Mouse (Mus musculus): ENCODE data around the gene Arhgef28. TPM values are rescaled to one million over a fixed set of nuclear protein-coding genes. Genes with fewer than 3 reads are reported as not detected.

The Arhgef28 gene
- polyA plus RNA-seq, 1 experiment, result not detected

DNA sequence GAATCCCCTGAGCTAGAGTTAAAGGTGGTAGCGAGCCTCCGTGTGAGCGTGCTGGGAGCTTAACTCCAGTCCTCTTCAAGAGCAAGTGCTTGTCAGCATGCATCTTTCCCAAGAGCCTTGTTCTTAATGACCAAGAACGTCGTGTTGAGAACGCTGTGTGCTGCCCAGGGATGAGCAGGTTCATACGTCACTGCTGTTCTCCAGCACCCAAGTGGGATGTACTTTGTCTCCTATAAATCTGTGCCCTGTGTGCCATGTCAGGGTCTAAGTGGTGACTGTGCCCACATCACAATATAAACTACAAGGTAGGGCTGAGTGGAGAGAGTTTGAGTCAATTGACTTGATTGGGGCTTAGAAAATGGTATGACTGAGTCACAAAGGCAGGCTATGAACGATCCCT, 207.1 kb downstream of the Arhgef28 start:
- Histone ChIP-seq H3K36me3 (replicated peaks; ENCODE audit: low read length) (no peaks in the 10 kb centered on the region), H3K9me3 (no peaks in the 10 kb centered on the region), H3K4me1 (peaks cover 4% of the 10 kb centered on the region; the same call in 1 of the 2 replicates), H3K27me3 (replicated peaks) (peaks cover 2% of the 10 kb centered on the region), H3K4me3 (replicated peaks) (no peak overlapping the region)
- no peak for TF ChIP-seq GATA1 (IDR thresholded peaks at IDR 0.05; ENCODE audit: borderline replicate concordance, low read length)
- no peak for TF ChIP-seq FLI1 (IDR thresholded peaks at IDR 0.05; ENCODE audit: low read length)

DNA sequence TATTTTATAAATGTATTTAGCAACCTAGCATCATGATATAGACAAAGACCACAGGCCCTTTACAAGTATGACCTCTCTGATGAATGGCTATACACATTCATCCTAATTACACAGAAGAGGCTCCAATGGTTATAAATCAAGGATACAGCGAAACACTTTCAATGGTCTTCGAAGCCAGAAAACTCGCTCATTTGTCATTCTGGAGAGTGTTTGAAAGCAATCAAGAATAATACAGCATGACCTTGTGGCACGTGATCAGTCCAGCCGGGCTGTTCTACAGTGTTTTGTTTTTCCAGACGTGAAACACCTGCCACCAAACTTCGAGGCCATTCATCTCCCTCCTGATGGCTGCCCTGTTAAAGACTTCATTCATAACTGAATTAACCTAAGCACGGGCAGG, 207.7 kb downstream of the Arhgef28 start:
- no peak overlapping the region for H3K4me3 ChIP-seq (replicated peaks)
- H3K9me3 ChIP-seq, result no peaks in the 10 kb centered on the region
- H3K27me3 ChIP-seq (replicated peaks), result peaks cover under 1% of the 10 kb centered on the region
- no peaks in the 10 kb centered on the region for H3K36me3 ChIP-seq (replicated peaks; ENCODE audit: low read length)
- TF ChIP-seq GATA1 (IDR thresholded peaks at IDR 0.05; ENCODE audit: borderline replicate concordance, low read length) (no peak), FLI1 (IDR thresholded peaks at IDR 0.05; ENCODE audit: low read length) (no peak)
- peaks cover 4% of the 10 kb centered on the region; the same call in 1 of the 2 replicates for H3K4me1 ChIP-seq

DNA sequence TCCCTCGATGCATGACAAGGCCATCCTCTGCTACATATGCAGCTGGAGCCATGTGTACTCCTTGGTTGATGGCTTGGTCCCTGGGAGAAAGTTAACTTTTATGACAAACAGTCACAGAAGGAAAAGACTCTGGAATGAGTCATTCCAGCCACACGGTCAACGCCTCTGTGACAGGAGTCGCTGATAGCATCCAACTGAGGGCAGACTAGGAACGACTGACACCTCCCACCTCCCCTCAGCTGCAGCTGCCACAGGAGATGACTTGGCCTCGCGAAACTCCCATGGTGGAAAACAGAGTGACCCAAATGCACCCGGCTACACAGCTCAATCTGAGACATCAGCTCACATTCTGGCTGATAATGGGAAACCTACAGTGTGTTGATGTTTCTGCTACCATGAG, 215.3 kb downstream of the Arhgef28 start:
- H3K27me3 ChIP-seq (replicated peaks), result no peaks in the 10 kb centered on the region
- 0 out of 2 replicates have a peak, but pooled peaks cover 2% of the 10 kb centered on the region for H3K9me3 ChIP-seq
- H3K36me3 ChIP-seq (replicated peaks; ENCODE audit: low read length), result no peaks in the 10 kb centered on the region
- H3K4me3 ChIP-seq (replicated peaks), result no peak overlapping the region
- H3K4me1 ChIP-seq, result no peaks in the 10 kb centered on the region
- TF ChIP-seq FLI1 (IDR thresholded peaks at IDR 0.05; ENCODE audit: low read length), result no peak
- no peak for TF ChIP-seq GATA1 (IDR thresholded peaks at IDR 0.05; ENCODE audit: borderline replicate concordance, low read length)

DNA sequence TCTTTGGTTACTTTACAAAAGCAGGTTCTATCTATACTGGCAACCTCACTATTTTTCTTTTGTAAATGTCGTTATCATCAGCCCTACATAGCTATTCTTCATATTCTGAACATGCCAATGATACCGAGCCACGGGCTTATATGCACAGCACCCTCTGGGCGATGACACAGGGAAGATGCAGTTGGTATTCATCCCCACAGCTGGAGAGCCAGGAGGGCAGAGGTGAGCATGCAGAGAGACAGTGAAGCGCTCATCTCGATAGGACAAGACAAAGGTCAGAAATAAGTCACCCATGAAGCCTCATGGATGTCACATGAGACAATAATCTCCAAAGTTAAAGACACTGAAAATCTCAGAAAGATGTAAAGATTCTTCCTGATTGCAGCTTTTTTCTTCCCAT, 217.4 kb downstream of the Arhgef28 start:
- no peaks in the 10 kb centered on the region for H3K27me3 ChIP-seq (replicated peaks)
- H3K36me3 ChIP-seq (replicated peaks; ENCODE audit: low read length), result no peaks in the 10 kb centered on the region
- no peak overlapping the region for H3K4me3 ChIP-seq (replicated peaks)
- no peak for TF ChIP-seq FLI1 (IDR thresholded peaks at IDR 0.05; ENCODE audit: low read length)
- H3K4me1 ChIP-seq, result no peaks in the 10 kb centered on the region
- H3K9me3 ChIP-seq, result 0 out of 2 replicates have a peak, but pooled peaks cover 2% of the 10 kb centered on the region

DNA sequence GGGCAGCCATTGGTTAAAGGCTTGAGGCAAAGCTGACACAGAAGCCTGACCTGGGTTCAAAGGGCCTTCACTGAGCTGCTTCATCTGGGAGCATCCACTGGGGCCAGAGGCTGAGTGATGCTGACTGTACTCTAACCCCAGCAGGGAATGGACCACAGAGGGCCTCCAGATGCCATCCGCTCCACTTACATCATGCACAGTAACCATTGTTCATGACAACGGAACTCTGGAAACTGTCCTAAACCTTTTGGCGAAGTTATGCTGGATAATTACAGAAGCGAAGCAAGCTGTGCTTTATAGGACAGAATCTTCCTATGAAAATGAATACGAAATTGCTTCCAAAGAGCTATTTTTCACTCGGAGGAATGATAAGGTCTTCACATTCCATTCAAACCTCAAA, 219.5 kb downstream of the Arhgef28 start:
- Histone ChIP-seq H3K4me1 (no peaks in the 10 kb centered on the region), H3K4me3 (replicated peaks) (no peak overlapping the region), H3K27me3 (replicated peaks) (no peaks in the 10 kb centered on the region), H3K9me3 (no peaks in the 10 kb centered on the region), H3K36me3 (replicated peaks; ENCODE audit: low read length) (no peaks in the 10 kb centered on the region)
- TF ChIP-seq GATA1 (IDR thresholded peaks at IDR 0.05; ENCODE audit: borderline replicate concordance, low read length) (no peak), FLI1 (IDR thresholded peaks at IDR 0.05; ENCODE audit: low read length) (no peak)

DNA sequence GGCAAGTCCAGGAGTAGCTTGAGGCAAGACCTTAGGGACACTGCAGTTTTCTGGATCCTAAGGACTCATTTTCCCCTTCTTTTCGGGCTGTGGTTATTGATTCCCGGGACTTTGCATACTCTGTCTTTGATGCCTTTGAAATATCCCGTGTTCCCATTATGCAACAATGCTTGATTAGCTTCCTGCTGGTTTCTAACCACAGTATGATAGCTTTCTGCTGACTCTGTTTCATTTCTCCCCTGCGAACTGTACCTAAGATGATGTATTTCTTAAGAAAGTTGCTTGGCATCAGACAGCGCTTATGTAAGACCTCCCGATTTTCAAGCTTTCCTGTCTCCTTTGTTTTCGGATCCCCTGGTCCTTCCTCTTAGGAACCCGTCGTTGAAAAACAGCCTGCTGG, 229.1 kb downstream of the Arhgef28 start:
- peaks cover 5% of the 10 kb centered on the region for H3K27me3 ChIP-seq (replicated peaks)
- no peaks in the 10 kb centered on the region for H3K36me3 ChIP-seq (replicated peaks; ENCODE audit: low read length)
- TF ChIP-seq GATA1 (IDR thresholded peaks at IDR 0.05; ENCODE audit: borderline replicate concordance, low read length) (no peak), FLI1 (IDR thresholded peaks at IDR 0.05; ENCODE audit: low read length) (no peak)
- H3K4me3 ChIP-seq (replicated peaks), result no peak overlapping the region
- H3K9me3 ChIP-seq, result no peaks in the 10 kb centered on the region
- H3K4me1 ChIP-seq, result no peaks in the 10 kb centered on the region

DNA sequence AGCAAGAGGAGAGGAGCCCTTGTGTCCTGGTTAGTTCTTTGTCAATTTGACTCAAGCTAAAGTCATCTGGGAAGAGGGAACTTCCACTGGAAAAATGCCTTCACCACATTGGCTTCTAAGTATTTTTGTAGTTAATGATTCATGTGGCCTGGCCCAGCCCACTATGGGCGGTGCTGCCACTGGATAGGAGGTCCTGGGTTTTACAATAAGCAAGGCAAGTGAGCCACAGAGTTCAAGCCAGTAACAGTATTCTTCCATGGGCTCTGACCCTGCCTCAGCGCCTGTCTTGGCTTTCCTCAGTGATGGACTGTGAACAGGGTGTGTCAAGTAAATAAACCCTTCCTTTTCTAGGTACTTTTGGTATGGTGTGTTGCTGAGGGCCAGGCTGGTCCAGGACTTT, 229.6 kb downstream of the Arhgef28 start:
- peaks cover 5% of the 10 kb centered on the region for H3K27me3 ChIP-seq (replicated peaks)
- no peaks in the 10 kb centered on the region for H3K4me1 ChIP-seq
- no peaks in the 10 kb centered on the region for H3K9me3 ChIP-seq
- no peaks in the 10 kb centered on the region for H3K36me3 ChIP-seq (replicated peaks; ENCODE audit: low read length)
- TF ChIP-seq GATA1 (IDR thresholded peaks at IDR 0.05; ENCODE audit: borderline replicate concordance, low read length), result no peak
- no peak for TF ChIP-seq FLI1 (IDR thresholded peaks at IDR 0.05; ENCODE audit: low read length)
- no peak overlapping the region for H3K4me3 ChIP-seq (replicated peaks)

DNA sequence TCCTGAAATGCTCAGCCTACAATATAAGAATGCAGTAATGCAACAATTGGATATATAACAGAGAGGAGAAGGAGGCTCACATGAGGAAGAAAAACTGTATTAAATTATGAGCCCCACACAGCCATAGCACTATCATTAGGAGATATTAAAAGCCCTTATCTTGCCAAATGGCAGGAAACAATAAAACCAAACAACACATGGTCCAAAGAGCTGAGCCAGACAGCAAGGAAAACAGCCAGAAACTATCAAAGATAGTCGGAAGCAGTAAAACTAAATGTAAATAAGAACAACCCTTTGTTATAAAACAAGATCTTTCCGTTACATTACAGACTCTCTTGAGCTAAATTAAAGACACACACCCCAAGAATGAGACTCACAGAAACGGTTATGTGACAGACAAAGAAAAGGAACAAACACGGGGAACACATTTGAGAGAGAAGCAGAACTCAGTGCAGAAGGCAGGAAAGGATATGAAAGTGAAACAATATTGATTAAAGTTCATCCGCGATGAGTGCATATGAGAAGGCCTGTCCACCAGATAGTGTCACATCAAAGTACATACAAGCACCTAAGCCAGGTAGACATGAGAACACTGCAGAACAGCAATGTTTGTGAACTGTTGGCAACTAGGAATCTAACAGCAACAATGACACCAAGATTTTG, 231.6 kb downstream of the Arhgef28 start:
- Histone ChIP-seq H3K4me3 (replicated peaks) (no peak overlapping the region), H3K9me3 (no peaks in the 10 kb centered on the region), H3K36me3 (replicated peaks; ENCODE audit: low read length) (no peaks in the 10 kb centered on the region), H3K27me3 (replicated peaks) (peaks cover 6% of the 10 kb centered on the region), H3K4me1 (no peaks in the 10 kb centered on the region)
- TF ChIP-seq FLI1 (IDR thresholded peaks at IDR 0.05; ENCODE audit: low read length) (no peak), GATA1 (IDR thresholded peaks at IDR 0.05; ENCODE audit: borderline replicate concordance, low read length) (no peak)

DNA sequence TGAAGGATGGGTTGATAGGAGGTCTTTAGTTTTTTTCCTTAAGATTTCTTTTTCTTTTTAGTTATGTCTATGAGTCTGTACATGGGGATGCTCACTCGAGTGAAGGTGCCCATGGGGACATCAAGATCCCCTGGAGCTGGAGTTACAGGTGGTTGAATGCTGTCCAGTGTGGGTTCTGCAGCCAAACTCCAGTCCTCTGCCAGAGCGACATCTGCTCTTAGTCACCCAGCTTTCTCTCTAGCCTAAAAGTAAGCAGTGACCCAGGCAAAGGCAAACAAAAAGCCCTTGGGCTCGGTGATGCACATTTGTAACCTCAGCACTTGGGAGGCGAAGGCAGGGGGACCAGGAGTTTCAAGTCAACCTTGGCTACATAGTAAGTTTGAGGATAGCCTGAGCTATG, 232.3 kb downstream of the Arhgef28 start:
- TF ChIP-seq FLI1 (IDR thresholded peaks at IDR 0.05; ENCODE audit: low read length) (no peak), GATA1 (IDR thresholded peaks at IDR 0.05; ENCODE audit: borderline replicate concordance, low read length) (no peak)
- Histone ChIP-seq H3K27me3 (replicated peaks) (peaks cover 10% of the 10 kb centered on the region), H3K4me3 (replicated peaks) (no peak overlapping the region), H3K4me1 (no peaks in the 10 kb centered on the region), H3K36me3 (replicated peaks; ENCODE audit: low read length) (no peaks in the 10 kb centered on the region), H3K9me3 (no peaks in the 10 kb centered on the region)

DNA sequence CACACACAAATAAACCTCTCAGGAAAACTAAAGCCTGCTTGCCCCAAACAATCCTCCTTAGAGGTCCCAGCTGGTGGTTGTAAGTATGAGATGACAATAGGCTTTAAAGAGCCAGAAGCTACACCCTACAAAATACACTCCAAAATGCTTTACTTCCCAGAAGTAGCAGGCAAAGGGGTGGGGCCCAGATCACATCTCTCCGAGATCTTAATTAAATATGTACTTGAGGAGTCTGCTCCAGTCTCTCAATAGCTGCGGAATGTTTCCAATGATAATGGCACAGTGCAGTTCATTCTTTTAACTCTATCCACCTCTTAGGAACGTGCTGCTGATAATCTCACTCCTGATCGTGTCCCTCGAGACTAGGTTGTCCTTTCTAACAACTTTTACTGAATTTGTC, 240.2 kb downstream of the Arhgef28 start:
- TF ChIP-seq FLI1 (IDR thresholded peaks at IDR 0.05; ENCODE audit: low read length) (no peak), GATA1 (IDR thresholded peaks at IDR 0.05; ENCODE audit: borderline replicate concordance, low read length) (no peak)
- Histone ChIP-seq H3K36me3 (replicated peaks; ENCODE audit: low read length) (no peaks in the 10 kb centered on the region), H3K27me3 (replicated peaks) (peaks cover 5% of the 10 kb centered on the region), H3K9me3 (no peaks in the 10 kb centered on the region), H3K4me1 (no peaks in the 10 kb centered on the region), H3K4me3 (replicated peaks) (no peak overlapping the region)

All from megakaryocyte, embryonic 14.5 days (primary cell).